Mouse (Mus musculus) bone marrow, adult 2 months (tissue): Measurements from ENCODE around the gene Foxb1. TPM values are rescaled to one million over a fixed set of nuclear protein-coding genes. Genes with fewer than 3 reads are reported as not detected.

Source experiments
- H3K27ac ChIP-seq: fragments of 200-500 bp; 2 replicates; pipeline ENCODE4 v1.5.1; 2012; ENCODE audit warnings: low read depth, mild to moderate bottlenecking, control low read depth, inconsistent platforms, low read length; ENCODE audit not compliant: control insufficient read depth, poor library complexity, insufficient read depth
- H3K4me1 ChIP-seq: fragments of 200-500 bp; 2 replicates; pipeline ENCODE4 v1.6.1; 2011; ENCODE audit warnings: low read length; ENCODE audit not compliant: control insufficient read depth, insufficient read depth
- H3K4me3 ChIP-seq: fragments of 200-500 bp; replicated peaks from 2 replicates; pipeline ENCODE3; 2011; ENCODE audit warnings: mild to moderate bottlenecking, low read depth, low read length, control low read depth; ENCODE audit not compliant: control insufficient read depth
- CTCF ChIP-seq: fragments of 200-500 bp; IDR thresholded peaks from 2 replicates; pipeline ENCODE4 v1.5.1; 2011; ENCODE audit warnings: low read length, control low read depth; ENCODE audit not compliant: control insufficient read depth, insufficient read depth
- POLR2A ChIP-seq: fragments of 200-500 bp; IDR thresholded peaks from 2 replicates; pipeline ENCODE4 v1.6.1; 2011; ENCODE audit warnings: low read depth, mild to moderate bottlenecking, control low read depth, low read length, borderline replicate concordance; ENCODE audit not compliant: control insufficient read depth
- WGBS: fragments of 180-500 bp; shearing (Covaris S2); methylation state at CpG from one replicate; pipeline ENCODE4 v1.1.7; 2018; 5-methylcytosine and 5-hydroxymethylcytosine counted together
- polyA plus RNA-seq: library from polyadenylated mRNA; stranded (reverse); fragments of >200 nt; gene quantifications from 2 replicates; pipeline ENCODE4 v1.2.4, GENCODE M21; 2011; ENCODE audit warnings: low replicate concordance; ENCODE audit not compliant: missing spikeins, insufficient read depth, insufficient read length

Gene Foxb1
- polyA plus RNA-seq, 1 experiment, result not detected

DNA sequence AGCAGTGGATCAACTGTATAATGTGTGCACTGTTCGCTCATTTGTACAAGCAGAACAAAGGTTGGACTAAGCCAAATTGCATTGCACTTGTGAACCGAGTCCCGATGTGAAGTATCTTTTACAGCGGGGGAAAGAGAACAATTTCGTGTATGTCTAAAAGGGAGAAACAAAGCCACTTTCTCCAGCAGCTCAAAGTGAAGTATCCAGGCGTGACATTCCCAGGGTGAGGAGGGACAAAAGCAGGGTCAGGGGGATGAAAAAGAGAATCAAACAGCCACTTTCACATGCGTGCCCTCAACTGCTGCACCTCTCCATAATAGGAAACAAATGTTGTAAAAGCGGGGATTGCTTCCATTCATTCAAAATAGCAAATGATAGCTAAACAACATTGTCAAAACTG, 5.6 kb upstream of the Foxb1 start:
- Histone ChIP-seq H3K4me3 (no peak overlapping the region), H3K4me1 (no peaks in the 10 kb centered on the region), H3K27ac (no peak overlapping the region)
- 5% methylated on average over 8 of the region's 8 CpGs for WGBS
- TF ChIP-seq POLR2A, result no peak
- no peak for TF ChIP-seq CTCF

DNA sequence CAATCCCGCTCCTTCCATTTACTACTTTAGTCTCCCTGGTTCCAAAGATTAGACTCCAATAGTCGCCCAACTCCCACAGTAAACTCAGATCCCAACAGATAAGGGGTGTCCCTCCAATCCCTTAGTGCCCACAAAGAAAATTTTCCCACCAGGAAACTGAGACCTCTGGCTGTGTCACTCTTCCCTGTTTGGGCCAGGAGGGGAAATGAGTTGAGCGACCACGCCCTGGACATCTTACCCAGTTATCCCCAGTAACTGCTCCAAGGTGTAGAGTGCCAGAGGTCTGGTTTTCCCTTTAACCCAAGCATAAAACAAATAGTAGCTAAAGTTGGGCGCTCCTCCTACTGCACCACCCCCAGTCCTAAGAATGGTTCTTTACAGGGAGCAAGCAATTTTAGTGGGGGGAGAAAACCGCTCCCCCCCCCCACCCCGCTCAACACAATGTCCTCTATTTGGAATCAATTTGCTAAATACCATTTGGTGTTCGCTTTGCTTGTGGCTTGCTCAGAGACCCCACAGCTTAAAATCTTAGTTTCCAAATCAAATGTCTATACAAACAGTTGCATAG, 4.8 kb upstream of the Foxb1 start:
- TF ChIP-seq POLR2A (no peak), CTCF (no peak)
- WGBS, result 7% methylated on average over 8 of the region's 8 CpGs

DNA sequence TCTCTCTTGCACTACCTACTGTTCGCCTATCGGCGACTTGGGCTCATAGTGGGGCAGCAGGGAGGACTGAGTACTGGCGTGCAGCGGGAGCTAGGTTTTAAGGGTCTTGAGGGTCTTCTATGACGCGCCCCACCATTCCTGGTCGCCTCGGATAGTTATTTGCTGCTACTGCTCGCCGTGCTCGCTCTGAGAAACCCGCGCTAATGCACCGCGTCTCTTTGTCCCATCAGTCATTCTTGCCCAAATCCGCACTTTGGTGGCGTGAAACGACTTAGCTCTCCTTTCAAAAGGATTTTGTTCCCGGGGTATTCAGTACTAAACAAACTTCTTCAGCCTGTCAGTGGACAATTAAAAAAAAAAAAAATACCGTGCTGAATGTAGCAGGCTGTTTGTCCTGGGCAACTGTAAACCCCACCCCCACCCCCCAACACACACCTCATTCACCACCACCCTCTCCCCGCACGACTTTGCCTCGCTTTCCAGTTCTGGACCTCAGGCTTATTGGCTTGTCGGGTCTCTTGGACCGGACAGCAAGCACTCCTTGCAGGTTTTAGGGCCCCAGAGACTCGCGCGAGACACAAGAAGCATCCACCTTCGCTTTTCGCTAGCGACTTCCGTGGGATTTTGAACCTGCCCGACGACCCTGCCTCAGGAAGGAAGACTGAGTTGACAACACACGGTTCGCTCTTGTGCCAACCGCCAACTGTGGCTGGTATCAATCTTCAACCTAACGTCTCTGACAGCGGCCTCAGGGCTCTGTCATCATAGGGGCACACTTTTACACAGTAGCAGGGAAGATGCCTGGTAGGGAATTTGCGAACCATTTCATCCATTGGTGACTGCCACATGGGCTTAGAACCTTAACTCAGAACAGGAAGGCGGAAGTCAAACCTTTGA, 4.1 kb upstream of the Foxb1 start:
- TF ChIP-seq POLR2A, result no peak
- no peak for TF ChIP-seq CTCF
- WGBS, result 6% methylated on average over 42 of the region's 42 CpGs

More for the DNA sequence above, 4.8 kb upstream of the Foxb1 start:
- H3K4me1 ChIP-seq, result no peaks in the 10 kb centered on the region
- H3K4me3 ChIP-seq, result no peak overlapping the region
- H3K27ac ChIP-seq, result no peak overlapping the region

DNA sequence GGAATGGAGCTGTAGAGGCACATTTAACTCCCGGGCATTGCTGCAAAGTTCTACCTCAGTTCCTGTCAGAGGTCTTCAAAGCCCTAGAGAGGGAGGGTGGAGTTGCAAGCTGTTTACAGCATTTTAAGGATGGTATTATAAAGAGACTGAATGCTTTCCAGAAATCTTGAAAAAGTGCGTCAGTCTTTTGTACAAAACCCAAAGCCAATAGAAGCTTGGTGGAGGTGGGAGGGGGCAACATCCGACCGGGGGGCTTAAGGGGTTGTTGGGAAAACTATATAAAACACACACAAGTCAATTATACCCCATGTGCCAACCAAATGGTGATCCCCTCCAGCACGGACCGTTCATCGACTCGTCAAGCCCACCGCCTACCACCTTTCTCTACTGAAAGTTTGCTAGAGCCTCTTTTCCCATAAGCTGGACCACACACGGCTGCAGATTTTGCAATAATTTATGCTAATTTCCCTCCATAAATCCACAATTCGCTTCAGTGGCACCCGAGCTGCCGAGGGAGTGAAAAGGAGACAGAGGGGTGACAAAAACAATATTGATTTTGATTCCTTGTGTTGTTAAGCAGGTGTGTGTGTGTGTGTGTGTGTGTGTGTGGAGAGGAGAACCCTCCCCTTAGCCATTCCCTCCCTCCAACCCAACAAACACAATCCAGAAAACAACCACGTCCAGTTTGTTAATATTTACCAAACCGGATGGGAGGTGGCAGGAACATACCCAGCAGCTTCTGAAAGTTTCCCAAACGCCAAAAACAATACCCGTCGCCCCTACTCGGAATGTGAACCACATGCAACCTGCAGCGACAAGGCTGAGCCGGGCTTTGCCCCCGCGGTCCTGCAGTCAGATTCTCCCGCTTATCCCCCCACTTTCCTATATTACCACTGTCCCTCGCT, 3.2 kb upstream of the Foxb1 start:
- Histone ChIP-seq H3K27ac (no peak overlapping the region; the same call in 1 of the 2 replicates), H3K4me1 (no peaks in the 10 kb centered on the region), H3K4me3 (no peak overlapping the region)
- WGBS, result 4% methylated on average over 25 of the region's 25 CpGs
- no peak for TF ChIP-seq CTCF

More for the DNA sequence above, 4.1 kb upstream of the Foxb1 start:
- H3K4me3 ChIP-seq, result no peak overlapping the region
- no peak overlapping the region; the same call in 1 of the 2 replicates for H3K27ac ChIP-seq
- no peaks in the 10 kb centered on the region for H3K4me1 ChIP-seq

DNA sequence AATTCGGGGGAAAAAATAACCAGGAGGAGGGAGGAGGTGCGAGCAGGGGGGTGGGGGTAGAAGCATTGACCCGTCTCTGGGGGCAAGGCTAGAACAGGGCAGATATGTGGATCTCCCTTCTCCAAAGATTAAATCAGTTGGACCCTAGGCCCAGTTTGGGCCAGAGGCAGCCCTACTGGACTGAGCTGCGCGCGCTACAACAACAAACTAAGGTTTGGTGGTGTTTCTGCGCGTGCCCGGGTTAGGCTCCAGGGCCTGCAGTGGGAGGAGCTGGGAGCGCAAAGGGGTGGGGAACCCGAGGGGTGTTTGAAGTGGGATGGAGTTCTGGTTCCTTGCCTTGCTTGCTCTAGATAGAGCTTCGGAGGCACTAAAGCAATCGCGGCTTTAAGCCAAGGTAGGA, 2.0 kb upstream of the Foxb1 start:
- Histone ChIP-seq H3K27ac (no peak overlapping the region), H3K4me3 (no peak overlapping the region), H3K4me1 (no peaks in the 10 kb centered on the region)
- 3% methylated on average over 14 of the region's 14 CpGs for WGBS
- TF ChIP-seq POLR2A (no peak), CTCF (no peak)

DNA sequence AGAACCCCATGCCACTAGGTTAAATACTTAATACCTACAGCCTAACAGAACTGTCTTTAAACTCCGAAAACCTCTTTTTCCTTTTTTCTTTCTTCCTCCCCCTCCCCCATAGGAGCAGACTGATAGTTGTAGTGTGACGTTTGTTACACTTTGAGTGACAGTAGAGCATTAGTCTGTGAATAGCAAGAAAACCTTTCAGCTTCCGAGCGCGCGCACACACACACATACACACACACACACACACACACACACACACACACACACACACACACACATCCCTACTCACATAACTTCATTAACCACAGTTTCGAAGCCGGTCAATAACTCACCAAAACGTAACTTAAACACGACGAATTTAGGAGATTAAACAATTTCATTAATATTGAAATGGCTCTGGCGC, 1.5 kb upstream of the Foxb1 start:
- WGBS, result 8% methylated on average over 12 of the region's 12 CpGs
- Histone ChIP-seq H3K27ac (no peak overlapping the region), H3K4me1 (no peaks in the 10 kb centered on the region; the same call in none of the 2 replicates), H3K4me3 (no peak overlapping the region)
- TF ChIP-seq CTCF (no peak), POLR2A (no peak)

DNA sequence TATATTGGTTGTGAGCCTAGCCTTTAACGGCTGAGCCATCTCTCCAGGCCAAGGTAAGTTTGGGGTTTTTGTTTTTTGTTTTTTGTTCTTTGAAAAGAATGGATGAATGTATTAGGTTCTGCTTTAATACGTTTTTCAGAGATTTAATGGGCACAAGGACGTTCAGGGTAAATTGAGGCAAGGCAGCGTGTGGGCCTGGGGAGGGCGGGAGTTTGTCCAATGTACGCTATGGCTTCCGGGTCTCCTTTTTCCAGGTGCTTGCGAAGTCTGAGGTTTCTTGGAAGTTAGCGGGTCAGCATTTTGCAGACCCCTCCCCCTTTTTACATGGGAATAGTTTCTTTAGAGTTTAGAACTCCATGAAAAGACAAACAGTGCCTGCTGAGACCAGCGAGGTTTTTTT, 829 bp upstream of the Foxb1 start:
- Histone ChIP-seq H3K27ac (no peak overlapping the region), H3K4me3 (no peak overlapping the region), H3K4me1 (no peaks in the 10 kb centered on the region; the same call in none of the 2 replicates)
- 12% methylated on average over 10 of the region's 10 CpGs for WGBS
- TF ChIP-seq POLR2A (no peak), CTCF (no peak)
